Mouse (Mus musculus) kidney, postnatal 0 days (tissue): ENCODE measurements around the gene Zfp935. TPM values are rescaled to one million over a fixed set of nuclear protein-coding genes. Genes with fewer than 3 reads are reported as not detected.
"Not testable (repeated sequence)": the region's sequence is repeated elsewhere in the genome, so short reads cannot be mapped to it uniquely, and the experiment has no call there.

ENCODE experiments used
- ATAC-seq: fragments of 200-750 bp; cut with Nextera tagmentation; replicated peaks from 2 replicates; pipeline ENCODE4 v1.8.0; 2017; ENCODE audit warnings: low read depth, moderate number of reproducible peaks, moderate TSS enrichment, moderate library complexity; ENCODE audit not compliant: low FRiP score
- DNase-seq: peaks from one replicate; pipeline ENCODE4 v3.0.0-alpha.2; 2016; ENCODE audit warnings: low spot score
- H3K27ac ChIP-seq: fragments of 300-500 bp; sonication (generic); 2 replicates; pipeline ENCODE4 v1.5.1; 2014; ENCODE audit warnings: mild to moderate bottlenecking
- H3K27me3 ChIP-seq: fragments of 300-500 bp; sonication (generic); 2 replicates; pipeline ENCODE4 v1.6.1; 2014; ENCODE audit warnings: low read length, mixed read lengths; ENCODE audit not compliant: insufficient read depth
- H3K36me3 ChIP-seq: fragments of 300-500 bp; sonication (generic); 2 replicates; pipeline ENCODE4 v1.6.1; 2014; ENCODE audit warnings: low read length, mixed read lengths; ENCODE audit not compliant: insufficient read depth
- H3K4me1 ChIP-seq: fragments of 300-500 bp; sonication (generic); replicated peaks from 2 replicates; pipeline ENCODE4 v1.6.1; 2014; ENCODE audit warnings: antibody characterized with exemption, low read length, mixed read lengths; ENCODE audit not compliant: insufficient read depth
- H3K4me2 ChIP-seq: fragments of 300-500 bp; sonication (generic); 2 replicates; pipeline ENCODE4 v1.6.1; 2014; ENCODE audit warnings: mild to moderate bottlenecking, low read length, moderate library complexity, mixed read lengths
- H3K4me3 ChIP-seq: fragments of 300-500 bp; sonication (generic); replicated peaks from 2 replicates; pipeline ENCODE4 v1.5.1; 2014; ENCODE audit warnings: low read depth, low read length
- H3K9ac ChIP-seq: fragments of 300-500 bp; sonication (generic); 2 replicates; pipeline ENCODE4 v1.6.1; 2014; ENCODE audit warnings: low read depth, low read length
- H3K9me3 ChIP-seq: fragments of 300-500 bp; sonication (generic); replicated peaks from 2 replicates; pipeline ENCODE4 v1.6.1; 2016; ENCODE audit warnings: low read length, inconsistent platforms, mixed read lengths
- CTCF ChIP-seq: IDR thresholded peaks from 2 replicates; pipeline ENCODE4 v1.5.1; 2016; ENCODE audit warnings: antibody characterized with exemption, low read depth, mild to moderate bottlenecking, moderate library complexity
- WGBS: fragments of 180-500 bp; shearing (Covaris S2); extraction: QIAGEN DNeasy Blood & Tissue Kit; methylation state at CpG from one replicate; pipeline ENCODE4 v1.1.7; 2014; 5-methylcytosine and 5-hydroxymethylcytosine counted together
- microRNA-seq: library from miRNA; unstranded; fragments of <30 nt; microRNA quantifications from one replicate; pipeline ENCODE4, GENCODE M21; 2016
- polyA plus RNA-seq: library from polyadenylated mRNA; unstranded; fragments of >200 nt; fragmentation: Nextera tagmentation; extraction: Ambion mirVana; gene quantifications from 2 replicates; pipeline ENCODE4 v1.2.1, GENCODE M21; 2015

Zfp935 gene
- polyA plus RNA-seq, 1 experiment from 2014 or later: 0.36 TPM

DNA sequence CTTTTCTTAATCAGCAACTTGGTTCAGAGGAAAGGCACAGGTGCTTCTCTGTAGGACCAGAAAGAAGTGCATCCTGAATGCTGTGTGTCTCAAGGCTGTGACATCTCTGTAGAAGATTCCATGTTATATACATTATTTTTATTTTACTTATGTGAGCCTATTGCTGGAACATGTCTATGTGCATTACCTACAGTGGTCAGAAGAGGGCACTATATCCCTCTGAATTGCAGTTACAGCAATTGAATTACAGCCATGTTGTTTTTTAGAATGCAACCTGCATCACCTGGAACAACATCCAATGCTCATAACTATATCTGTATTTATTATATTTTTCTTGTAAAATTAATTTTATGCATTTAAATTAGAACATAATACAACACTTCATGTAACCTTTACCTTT lies 88.4 kb downstream of the Zfp935 start:
- not testable (repeated sequence) for H3K27me3 ChIP-seq, H3K4me2 ChIP-seq, H3K9me3 ChIP-seq, H3K9ac ChIP-seq, H3K4me3 ChIP-seq, ATAC-seq, H3K4me1 ChIP-seq, H3K27ac ChIP-seq, H3K36me3 ChIP-seq
- DNase-seq: peak; percentile 44
- TF ChIP-seq CTCF: peak; percentile 60

GRCm38 (mm10) chr13:62466424-62467334 lies 91.6 kb downstream of the Zfp935 start, which contains the start of gene Gm49359:
TSS of gene Gm49359 (minus strand) at chr13:62466832.
- H3K9me3 ChIP-seq, H3K36me3 ChIP-seq, H3K4me1 ChIP-seq, H3K27me3 ChIP-seq: not testable (repeated sequence)
- peak within 1 kb of the TSS; percentile 91 for H3K27ac ChIP-seq
- 1% methylated on average over 28 of the region's 28 CpGs for WGBS
- H3K4me3 ChIP-seq: peak within 1 kb of the TSS; percentile 63
- H3K9ac ChIP-seq: peak within 1 kb of the TSS; percentile 78
- peak; percentile 96 for DNase-seq
- ATAC-seq: peak; percentile 100
- H3K4me2 ChIP-seq: peak within 1 kb of the TSS; percentile 47

Small RNA genes within 50 kb of the gene (microRNA-seq; reads per million reads assigned to microRNA genes)
- gene Gm22256: not detected

Other genes with a start within 250 kb of the Zfp935 start
- gene Gm3604, start 175.3 kb downstream of the Zfp935 start, polyA plus RNA-seq: 5.2 TPM in 2 replicates
- 6.7 and 7.8 TPM in 2 replicates for gene Gm49359, start 91.7 kb downstream of the Zfp935 start, polyA plus RNA-seq
- gene Zfp934, start 12.7 kb upstream of the Zfp935 start, polyA plus RNA-seq: 12.5 and 12.7 TPM in 2 replicates
- 6.7 and 11.1 TPM in 2 replicates for gene 6720489N17Rik, start 65.7 kb upstream of the Zfp935 start, polyA plus RNA-seq
- gene Platr25, start 202.2 kb upstream of the Zfp935 start, polyA plus RNA-seq: 18.6 and 19.1 TPM in 2 replicates
- gene Gm5141, start 227.3 kb upstream of the Zfp935 start, polyA plus RNA-seq: 6.1 and 6.7 TPM in 2 replicates